Mouse (Mus musculus) hindbrain, embryonic 11.5 days (tissue): ENCODE data around the gene Erlin1. TPM values are rescaled to one million over a fixed set of nuclear protein-coding genes. Genes with fewer than 3 reads are reported as not detected.

ENCODE experiments used
- ATAC-seq: fragments of 200-750 bp; cut with Nextera tagmentation; 2 replicates; pipeline ENCODE4 v1.8.0; 2017; ENCODE audit warnings: mild to moderate bottlenecking, moderate TSS enrichment, moderate library complexity; ENCODE audit not compliant: low FRiP score
- DNase-seq: peaks from one replicate; pipeline ENCODE4 v3.0.0-alpha.2; 2015; ENCODE audit warnings: low spot score
- H3K27ac ChIP-seq: fragments of 300-500 bp; sonication (generic); 2 replicates; pipeline ENCODE4 v1.5.1; 2014; ENCODE audit warnings: mild to moderate bottlenecking, low read depth, low read length
- H3K27me3 ChIP-seq: fragments of 300-500 bp; sonication (generic); 2 replicates; pipeline ENCODE4 v1.6.1; 2014; ENCODE audit warnings: mild to moderate bottlenecking, low read length, moderate library complexity, mixed read lengths; ENCODE audit not compliant: control insufficient read depth, insufficient read depth
- H3K36me3 ChIP-seq: fragments of 300-500 bp; sonication (generic); 2 replicates; pipeline ENCODE4 v1.6.1; 2014; ENCODE audit warnings: mild to moderate bottlenecking, low read length, moderate library complexity, mixed read lengths; ENCODE audit not compliant: control insufficient read depth, insufficient read depth
- H3K4me1 ChIP-seq: fragments of 300-500 bp; sonication (generic); replicated peaks from 2 replicates; pipeline ENCODE4 v1.6.1; 2014; ENCODE audit warnings: low read length, mixed read lengths; ENCODE audit not compliant: control insufficient read depth, insufficient read depth
- H3K4me2 ChIP-seq: fragments of 300-500 bp; sonication (generic); replicated peaks from 2 replicates; pipeline ENCODE4 v1.6.1; 2014; ENCODE audit warnings: mild to moderate bottlenecking, low read depth, low read length
- H3K4me3 ChIP-seq: fragments of 300-500 bp; sonication (generic); 2 replicates; pipeline ENCODE4 v1.5.1; 2014; ENCODE audit warnings: low read depth, low read length
- H3K9ac ChIP-seq: fragments of 300-500 bp; sonication (generic); 2 replicates; pipeline ENCODE4 v1.6.1; 2014; ENCODE audit warnings: low read depth, low read length
- H3K9me3 ChIP-seq: fragments of 300-500 bp; sonication (generic); 2 replicates; pipeline ENCODE4 v1.6.1; 2016; ENCODE audit warnings: low read length; ENCODE audit not compliant: control insufficient read depth
- WGBS: fragments of 180-500 bp; shearing (Covaris S2); extraction: QIAGEN DNeasy Blood & Tissue Kit; methylation state at CpG from one replicate; pipeline ENCODE4 v1.1.7; 2014; 5-methylcytosine and 5-hydroxymethylcytosine counted together
- polyA plus RNA-seq: library from polyadenylated mRNA; unstranded; fragments of >200 nt; fragmentation: Nextera tagmentation; extraction: Ambion mirVana; gene quantifications from 2 replicates; pipeline ENCODE4 v1.2.1, GENCODE M21; 2014

Erlin1 gene
- polyA plus RNA-seq, 1 experiment from 2014 or later: 15.8 TPM

- ATAC-seq: no peak
These were observed 33.4 kb upstream of the Erlin1 start for GRCm38 (mm10) chr19:44103001-44103400.

GRCm38 (mm10) chr19:44100840-44101239, 31.3 kb upstream of the Erlin1 start:
- Histone ChIP-seq H3K4me3 (no peak overlapping the region), H3K27ac (no peak overlapping the region), H3K9ac (no peak overlapping the region), H3K36me3 (peaks cover 4% of the 10 kb centered on the region; the same call in 1 of the 2 replicates), H3K27me3 (no peaks in the 10 kb centered on the region), H3K9me3 (no peaks in the 10 kb centered on the region), H3K4me2 (no peak overlapping the region), H3K4me1 (no peaks in the 10 kb centered on the region; the same call in 1 of the 2 replicates)
- DNase-seq (no peak), ATAC-seq (no peak)

More at GRCm38 (mm10) chr19:44103001-44103400, 33.4 kb upstream of the Erlin1 start:
- 92% methylated on average over 3 of the region's 3 CpGs for WGBS
- H3K27me3 ChIP-seq: no peaks in the 10 kb centered on the region
- no peak overlapping the region for H3K9ac ChIP-seq
- DNase-seq: no peak
- H3K4me2 ChIP-seq: no peak overlapping the region
- H3K36me3 ChIP-seq: no peaks in the 10 kb centered on the region
- H3K4me3 ChIP-seq: no peak overlapping the region
- H3K27ac ChIP-seq: no peak overlapping the region
- H3K4me1 ChIP-seq: peaks cover 5% of the 10 kb centered on the region; the same call in 1 of the 2 replicates
- no peaks in the 10 kb centered on the region for H3K9me3 ChIP-seq

GRCm38 (mm10) chr19:44086278-44086677, 16.7 kb upstream of the Erlin1 start:
- no peaks in the 10 kb centered on the region for H3K4me1 ChIP-seq
- no peak overlapping the region for H3K9ac ChIP-seq
- WGBS: 36% methylated on average over 3 of the region's 3 CpGs
- no peaks in the 10 kb centered on the region for H3K27me3 ChIP-seq
- no peaks in the 10 kb centered on the region for H3K9me3 ChIP-seq
- H3K27ac ChIP-seq: no peak overlapping the region
- H3K36me3 ChIP-seq: 0 out of 2 replicates have a peak, but pooled peaks cover 5% of the 10 kb centered on the region
- ATAC-seq (no peak), DNase-seq (no peak)
- H3K4me2 ChIP-seq: no peak overlapping the region
- no peak overlapping the region for H3K4me3 ChIP-seq

GRCm38 (mm10) chr19:44080920-44081319, 11.3 kb upstream of the Erlin1 start:
- Histone ChIP-seq H3K9me3 (no peaks in the 10 kb centered on the region), H3K9ac (no peak overlapping the region), H3K36me3 (0 out of 2 replicates have a peak, but pooled peaks cover 3% of the 10 kb centered on the region), H3K27ac (no peak overlapping the region), H3K4me1 (no peaks in the 10 kb centered on the region), H3K4me2 (no peak overlapping the region), H3K27me3 (no peaks in the 10 kb centered on the region), H3K4me3 (no peak overlapping the region)
- 91% methylated on average over 2 of the region's 2 CpGs for WGBS
- ATAC-seq (no peak), DNase-seq (no peak)

- H3K4me1 ChIP-seq: no peaks in the 10 kb centered on the region
- H3K27me3 ChIP-seq: no peaks in the 10 kb centered on the region
- 86% methylated on average over 2 of the region's 2 CpGs for WGBS
- no peak overlapping the region for H3K4me3 ChIP-seq
- no peak for ATAC-seq
- no peaks in the 10 kb centered on the region for H3K9me3 ChIP-seq
- H3K36me3 ChIP-seq: 0 out of 2 replicates have a peak, but pooled peaks cover 3% of the 10 kb centered on the region
- DNase-seq: no peak
- no peak overlapping the region for H3K9ac ChIP-seq
- no peak overlapping the region for H3K27ac ChIP-seq
- H3K4me2 ChIP-seq: no peak overlapping the region
These were observed 10.4 kb upstream of the Erlin1 start for GRCm38 (mm10) chr19:44080023-44080422.

- H3K9me3 ChIP-seq: no peaks in the 10 kb centered on the region
- H3K4me2 ChIP-seq: no peak overlapping the region
- WGBS: 81% methylated on average over 4 of the region's 4 CpGs
- no peak overlapping the region for H3K27ac ChIP-seq
- ATAC-seq (no peak), DNase-seq (no peak)
- no peaks in the 10 kb centered on the region for H3K27me3 ChIP-seq
- H3K4me3 ChIP-seq: no peak overlapping the region
- no peak overlapping the region for H3K9ac ChIP-seq
- no peaks in the 10 kb centered on the region for H3K4me1 ChIP-seq
- 0 out of 2 replicates have a peak, but pooled peaks cover 2% of the 10 kb centered on the region for H3K36me3 ChIP-seq
These were observed 7.4 kb upstream of the Erlin1 start for GRCm38 (mm10) chr19:44077024-44077423.

GRCm38 (mm10) chr19:44076457-44076856, 6.9 kb upstream of the Erlin1 start:
- Histone ChIP-seq H3K9me3 (no peaks in the 10 kb centered on the region), H3K27ac (no peak overlapping the region), H3K4me3 (no peak overlapping the region), H3K9ac (no peak overlapping the region), H3K36me3 (0 out of 2 replicates have a peak, but pooled peaks cover 2% of the 10 kb centered on the region), H3K4me2 (no peak overlapping the region), H3K27me3 (no peaks in the 10 kb centered on the region), H3K4me1 (no peaks in the 10 kb centered on the region)
- DNase-seq (no peak), ATAC-seq (no peak)
- 79% methylated on average over 9 of the region's 9 CpGs for WGBS

GRCm38 (mm10) chr19:44074986-44075385, 5.4 kb upstream of the Erlin1 start:
- Histone ChIP-seq H3K9ac (no peak overlapping the region), H3K27ac (no peak overlapping the region), H3K4me2 (no peak overlapping the region), H3K27me3 (no peaks in the 10 kb centered on the region), H3K4me1 (no peaks in the 10 kb centered on the region), H3K36me3 (0 out of 2 replicates have a peak, but pooled peaks cover 2% of the 10 kb centered on the region), H3K4me3 (no peak overlapping the region), H3K9me3 (no peaks in the 10 kb centered on the region)
- ATAC-seq (no peak), DNase-seq (no peak)
- 84% methylated on average over 11 of the region's 11 CpGs for WGBS

GRCm38 (mm10) chr19:44071166-44071565, 1.6 kb upstream of the Erlin1 start:
- 65% methylated on average over 5 of the region's 5 CpGs for WGBS
- H3K27ac ChIP-seq: no peak overlapping the region
- no peak overlapping the region for H3K4me3 ChIP-seq
- H3K36me3 ChIP-seq: 0 out of 2 replicates have a peak, but pooled peaks cover 2% of the 10 kb centered on the region
- ATAC-seq (no peak), DNase-seq (no peak)
- H3K27me3 ChIP-seq: no peaks in the 10 kb centered on the region
- H3K9ac ChIP-seq: no peak overlapping the region
- no peak overlapping the region for H3K4me2 ChIP-seq
- H3K9me3 ChIP-seq: no peaks in the 10 kb centered on the region
- H3K4me1 ChIP-seq: no peaks in the 10 kb centered on the region
